Mouse (Mus musculus) heart, postnatal 0 days (tissue): Measurements from ENCODE around the gene Ppp2r5a. TPM values are rescaled to one million over a fixed set of nuclear protein-coding genes. Genes with fewer than 3 reads are reported as not detected.
A peak's percentile ranks its signal among the peaks of the same experiment; 100 is the strongest.

Experiments used
- ATAC-seq: fragments of 200-750 bp; cut with Nextera tagmentation; 2 replicates; pipeline ENCODE4 v1.8.0; 2017; ENCODE audit warnings: low read depth, moderate number of reproducible peaks, moderate library complexity; ENCODE audit not compliant: insufficient read depth
- DNase-seq: peaks from one replicate; pipeline ENCODE4 v3.0.0-alpha.2; 2016; ENCODE audit warnings: low spot score
- H3K27ac ChIP-seq: fragments of 300-500 bp; sonication (generic); 2 replicates; pipeline ENCODE4 v1.5.1; 2014; ENCODE audit warnings: low read depth, mild to moderate bottlenecking
- H3K27me3 ChIP-seq: fragments of 300-500 bp; sonication (generic); 2 replicates; pipeline ENCODE4 v1.6.1; 2014; ENCODE audit warnings: low read length, mixed read lengths; ENCODE audit not compliant: control insufficient read depth, insufficient read depth
- H3K36me3 ChIP-seq: fragments of 300-500 bp; sonication (generic); replicated peaks from 2 replicates; pipeline ENCODE4 v1.6.1; 2014; ENCODE audit warnings: low read length, mixed read lengths; ENCODE audit not compliant: control insufficient read depth, insufficient read depth
- H3K4me1 ChIP-seq: fragments of 300-500 bp; sonication (generic); 2 replicates; pipeline ENCODE4 v1.6.1; 2014; ENCODE audit warnings: antibody characterized with exemption; ENCODE audit not compliant: control insufficient read depth, insufficient read depth
- H3K4me2 ChIP-seq: fragments of 300-500 bp; sonication (generic); 2 replicates; pipeline ENCODE4 v1.6.1; 2014; ENCODE audit warnings: low read depth, mild to moderate bottlenecking, low read length, moderate library complexity
- H3K4me3 ChIP-seq: fragments of 300-500 bp; sonication (generic); 2 replicates; pipeline ENCODE4 v1.5.1; 2014; ENCODE audit warnings: low read depth, low read length
- H3K9ac ChIP-seq: fragments of 300-500 bp; sonication (generic); replicated peaks from 2 replicates; pipeline ENCODE4 v1.6.1; 2014; ENCODE audit warnings: low read depth, low read length, mixed read lengths
- H3K9me3 ChIP-seq: fragments of 300-500 bp; sonication (generic); replicated peaks from 2 replicates; pipeline ENCODE4 v1.6.1; 2016; ENCODE audit warnings: low read length; ENCODE audit not compliant: control insufficient read depth
- CTCF ChIP-seq: IDR thresholded peaks from 2 replicates; pipeline ENCODE4 v1.5.1; 2016; ENCODE audit warnings: antibody characterized with exemption, control low read depth, low read depth
- EP300 ChIP-seq: IDR thresholded peaks from 2 replicates; pipeline ENCODE4 v1.6.1; 2016; ENCODE audit warnings: antibody characterized with exemption, low read depth
- WGBS: fragments of 180-500 bp; shearing (Covaris S2); extraction: QIAGEN DNeasy Blood & Tissue Kit; methylation state at CpG from one replicate; pipeline ENCODE4 v1.1.7; 2014; 5-methylcytosine and 5-hydroxymethylcytosine counted together
- polyA plus RNA-seq: library from polyadenylated mRNA; unstranded; fragments of >200 nt; fragmentation: Nextera tagmentation; extraction: Ambion mirVana; gene quantifications from 2 replicates; pipeline ENCODE4 v1.2.1, GENCODE M21; 2015
- total RNA-seq: library from RNA; depleted of rRNA; stranded (reverse); fragments of >200 nt; gene quantifications from 2 replicates; pipeline ENCODE4 v1.2.3, GENCODE M21; 2014; ENCODE audit warnings: low replicate concordance

The Ppp2r5a gene
- total and polyA plus RNA-seq, 2 experiments from 2014 or later: 31.4 to 109 TPM

DNA sequence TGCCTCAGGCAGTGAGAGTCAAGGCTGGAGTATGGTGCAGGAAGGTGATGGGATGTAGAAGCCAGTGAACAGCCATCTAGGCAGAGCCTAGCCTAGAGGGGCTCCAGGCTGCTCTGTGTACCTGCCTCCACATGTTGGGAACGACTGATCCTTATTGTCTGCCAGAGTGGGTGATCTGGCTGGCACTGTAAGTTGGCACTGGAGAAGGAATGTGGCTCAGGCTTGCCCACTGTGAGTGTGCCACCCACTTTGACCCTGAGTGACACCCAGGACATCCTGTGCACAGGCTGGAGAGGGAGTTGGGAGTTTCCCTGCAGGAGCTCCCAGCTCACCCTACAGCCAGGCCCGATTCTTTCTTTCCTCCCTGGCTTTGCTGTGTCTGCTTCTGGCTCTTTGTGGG lies 63.2 kb downstream of the Ppp2r5a start:
- ATAC-seq (no peak), DNase-seq (no peak)
- H3K27me3 ChIP-seq: no peaks in the 10 kb centered on the region
- peaks cover 52% of the 10 kb centered on the region for H3K36me3 ChIP-seq
- TF ChIP-seq EP300 (no peak), CTCF (no peak)
- H3K9me3 ChIP-seq: no peaks in the 10 kb centered on the region
- H3K4me2 ChIP-seq: no peak overlapping the region
- WGBS: 89% methylated on average over 2 of the region's 2 CpGs
- no peak overlapping the region for H3K4me3 ChIP-seq
- no peak overlapping the region for H3K9ac ChIP-seq
- H3K4me1 ChIP-seq: no peaks in the 10 kb centered on the region
- no peak overlapping the region for H3K27ac ChIP-seq

DNA sequence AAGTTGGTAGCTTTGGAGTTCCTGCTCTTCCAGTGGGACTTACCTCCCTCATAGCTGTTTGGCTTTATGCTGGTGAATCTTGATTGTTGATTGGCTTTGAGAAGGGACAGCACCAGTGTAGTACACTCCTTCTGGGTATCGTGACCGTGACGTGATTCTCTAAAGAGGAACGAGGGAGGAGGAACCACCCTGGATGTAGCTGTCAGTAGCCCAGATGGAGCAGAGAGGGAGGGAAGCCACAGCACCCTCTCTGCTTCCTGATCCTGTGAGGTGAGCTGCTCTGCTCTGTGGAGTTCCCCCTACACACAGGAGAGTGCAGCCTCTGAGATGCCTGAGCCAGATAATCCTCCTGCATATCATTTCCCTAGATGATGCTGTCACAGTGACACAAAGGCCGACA lies 68.6 kb downstream of the Ppp2r5a start:
- TF ChIP-seq EP300: no peak
- TF ChIP-seq CTCF: no peak
- Histone ChIP-seq H3K4me3 (no peak overlapping the region), H3K27me3 (no peaks in the 10 kb centered on the region), H3K9me3 (no peaks in the 10 kb centered on the region), H3K27ac (no peak overlapping the region), H3K9ac (no peak overlapping the region), H3K36me3 (peaks cover 26% of the 10 kb centered on the region), H3K4me1 (no peaks in the 10 kb centered on the region), H3K4me2 (no peak overlapping the region)
- DNase-seq (no peak), ATAC-seq (no peak)
- WGBS: 73% methylated on average over 5 of the region's 5 CpGs

DNA sequence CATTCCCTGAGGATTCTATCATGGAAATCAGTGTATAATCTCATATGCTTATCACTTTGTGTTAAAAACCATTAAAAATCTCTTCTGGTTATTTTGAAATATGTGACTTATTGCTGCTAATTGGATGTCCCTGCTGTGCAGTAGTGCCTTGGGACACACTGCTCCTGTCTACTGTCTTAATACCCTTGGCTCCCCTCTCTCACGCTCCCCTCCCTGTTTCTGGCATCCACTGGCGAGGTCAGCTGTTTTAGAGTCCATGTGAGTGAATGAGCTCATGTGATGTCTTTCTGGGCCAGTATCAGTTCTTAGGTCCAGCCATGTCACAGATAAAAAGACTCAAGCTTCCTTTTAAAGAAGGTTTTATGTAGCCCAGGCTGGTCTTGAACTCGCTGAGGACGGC lies 72.7 kb downstream of the Ppp2r5a start:
- 91% methylated on average over 4 of the region's 4 CpGs for WGBS
- ATAC-seq (no peak), DNase-seq (no peak)
- no peak overlapping the region for H3K9ac ChIP-seq
- no peaks in the 10 kb centered on the region for H3K9me3 ChIP-seq
- TF ChIP-seq EP300: no peak
- no peak for TF ChIP-seq CTCF
- peaks cover 11% of the 10 kb centered on the region; the same call in 1 of the 2 replicates for H3K36me3 ChIP-seq
- 0 out of 2 replicates have a peak, but pooled peaks cover 8% of the 10 kb centered on the region for H3K4me1 ChIP-seq
- H3K4me2 ChIP-seq: no peak overlapping the region
- no peaks in the 10 kb centered on the region for H3K27me3 ChIP-seq
- no peak overlapping the region for H3K27ac ChIP-seq
- no peak overlapping the region for H3K4me3 ChIP-seq

DNA sequence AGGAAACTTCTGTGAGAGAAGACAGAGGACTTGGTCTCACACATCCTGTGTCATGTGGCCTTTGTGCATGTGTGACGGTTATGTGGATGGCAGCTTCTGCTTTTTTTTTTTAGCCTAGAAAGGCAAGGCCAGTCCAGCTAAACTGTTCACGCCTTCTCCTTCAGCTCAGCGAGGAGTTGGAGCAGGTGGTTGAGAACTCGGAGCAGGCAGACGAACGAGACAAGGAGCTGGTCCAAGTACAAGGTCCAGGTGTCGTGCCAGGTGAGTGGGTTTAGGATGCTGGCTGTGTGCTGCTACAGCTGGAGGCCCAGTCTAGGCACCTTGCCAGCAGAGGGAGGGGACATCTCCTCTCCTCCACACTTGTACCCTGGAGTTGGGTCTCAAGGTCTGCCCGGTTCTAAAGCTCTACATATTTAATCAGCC lies 75.0 kb downstream of the Ppp2r5a start:
- no peak for ATAC-seq
- TF ChIP-seq CTCF (no peak), EP300 (no peak)
- H3K4me2 ChIP-seq: no peak overlapping the region

DNA sequence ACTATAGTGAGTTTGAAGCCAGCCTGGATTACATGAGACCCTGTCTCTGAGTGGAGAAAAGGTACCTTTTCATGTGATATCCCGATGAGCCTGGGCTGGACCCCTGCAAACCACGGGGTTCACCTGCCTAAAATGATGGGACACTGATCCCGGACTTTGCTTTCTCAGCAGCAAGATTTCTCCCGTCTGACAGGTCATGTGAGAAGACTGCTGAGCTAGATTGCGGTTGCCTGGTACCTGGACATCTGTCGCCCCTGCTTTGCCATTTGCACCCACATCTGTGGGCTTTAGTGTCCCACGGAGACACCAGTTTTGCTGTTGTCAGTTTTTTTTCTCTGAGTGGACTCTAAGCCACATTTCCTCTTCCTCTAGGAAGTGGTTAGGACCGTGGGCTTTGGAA lies 75.8 kb downstream of the Ppp2r5a start:
- H3K36me3 ChIP-seq: peaks cover 5% of the 10 kb centered on the region; the same call in 1 of the 2 replicates
- WGBS: 75% methylated on average over 8 of the region's 8 CpGs
- H3K4me3 ChIP-seq: no peak overlapping the region
- no peak for ATAC-seq
- DNase-seq: no peak
- no peak overlapping the region for H3K27ac ChIP-seq
- H3K27me3 ChIP-seq: no peaks in the 10 kb centered on the region
- H3K9ac ChIP-seq: no peak overlapping the region
- no peaks in the 10 kb centered on the region for H3K9me3 ChIP-seq
- TF ChIP-seq EP300 (no peak), CTCF (no peak)
- 0 out of 2 replicates have a peak, but pooled peaks cover 10% of the 10 kb centered on the region for H3K4me1 ChIP-seq
- peak overlapping the region; percentile 97; the same call in 1 of the 2 replicates for H3K4me2 ChIP-seq

More for the DNA sequence above, 75.0 kb downstream of the Ppp2r5a start:
- peaks cover 5% of the 10 kb centered on the region; the same call in 1 of the 2 replicates for H3K36me3 ChIP-seq
- no peak overlapping the region for H3K27ac ChIP-seq
- 0 out of 2 replicates have a peak, but pooled peaks cover 10% of the 10 kb centered on the region for H3K4me1 ChIP-seq
- no peaks in the 10 kb centered on the region for H3K9me3 ChIP-seq
- H3K9ac ChIP-seq: no peak overlapping the region
- no peak for DNase-seq
- no peak overlapping the region for H3K4me3 ChIP-seq
- no peaks in the 10 kb centered on the region for H3K27me3 ChIP-seq
- 63% methylated on average over 8 of the region's 8 CpGs for WGBS

DNA sequence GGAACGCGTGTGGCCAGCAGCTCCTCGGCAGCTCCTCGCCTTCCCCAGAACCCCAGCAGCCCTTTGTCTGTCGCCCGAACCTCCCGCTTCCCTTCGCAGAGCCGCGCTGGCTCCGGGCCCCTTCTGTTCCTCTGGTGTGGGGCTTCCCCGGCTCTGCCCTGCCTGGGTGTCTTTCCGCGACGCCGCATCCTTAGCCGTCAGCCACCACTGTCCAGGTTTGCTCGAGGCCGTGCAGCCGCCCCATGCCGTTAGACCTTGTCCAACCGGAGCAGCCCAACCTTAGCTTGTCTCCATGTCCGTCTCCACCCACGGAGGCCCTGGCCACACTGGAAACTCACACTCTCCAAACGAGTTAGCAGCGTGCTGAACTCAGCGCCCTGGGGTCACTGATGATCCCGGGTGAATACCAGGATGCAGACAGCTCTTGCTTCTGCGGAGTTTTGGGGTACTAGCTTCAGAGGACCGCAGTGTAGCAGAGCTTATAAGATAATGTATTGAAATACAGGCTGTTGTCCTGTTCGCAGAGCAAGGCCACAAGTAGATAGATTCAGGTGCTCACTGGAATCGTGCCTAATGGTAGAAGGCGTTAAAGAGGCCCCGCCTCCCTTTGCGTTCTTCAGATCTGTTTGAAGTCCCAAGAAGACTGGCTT lies 76.7 kb downstream of the Ppp2r5a start:
- Histone ChIP-seq H3K4me2 (peak overlapping the region; percentile 97), H3K4me1 (0 out of 2 replicates have a peak, but pooled peaks cover 10% of the 10 kb centered on the region), H3K9me3 (no peaks in the 10 kb centered on the region), H3K27me3 (no peaks in the 10 kb centered on the region), H3K9ac (peak overlapping the region; percentile 62), H3K27ac (peak overlapping the region; percentile 31), H3K36me3 (0 out of 2 replicates have a peak, but pooled peaks cover under 1% of the 10 kb centered on the region), H3K4me3 (peak overlapping the region; percentile 77)
- ATAC-seq (peak; percentile 67), DNase-seq (peak; percentile 46)
- no peak for TF ChIP-seq CTCF
- TF ChIP-seq EP300: no peak
- WGBS: 2% methylated on average over 34 of the region's 35 CpGs
